Mouse (Mus musculus) hindbrain, postnatal 0 days (tissue): ENCODE measurements around the gene Gtf2ird1. TPM values are rescaled to one million over a fixed set of nuclear protein-coding genes. Genes with fewer than 3 reads are reported as not detected.

ENCODE experiments used
- ATAC-seq: fragments of 200-750 bp; cut with Nextera tagmentation; 2 replicates; pipeline ENCODE4 v1.8.0; 2017; ENCODE audit warnings: mild to moderate bottlenecking, moderate TSS enrichment, moderate library complexity
- DNase-seq: peaks from one replicate; pipeline ENCODE4 v3.0.0-alpha.2; 2015; ENCODE audit warnings: low spot score
- H3K27ac ChIP-seq: fragments of 300-500 bp; sonication (generic); 2 replicates; pipeline ENCODE4 v1.5.1; 2014; ENCODE audit warnings: mild to moderate bottlenecking
- H3K27me3 ChIP-seq: fragments of 300-500 bp; sonication (generic); 2 replicates; pipeline ENCODE4 v1.6.1; 2014; ENCODE audit warnings: low read length, mixed read lengths; ENCODE audit not compliant: insufficient read depth
- H3K36me3 ChIP-seq: fragments of 300-500 bp; sonication (generic); 2 replicates; pipeline ENCODE4 v1.6.1; 2014; ENCODE audit warnings: low read length, mixed read lengths; ENCODE audit not compliant: insufficient read depth
- H3K4me1 ChIP-seq: fragments of 300-500 bp; sonication (generic); 2 replicates; pipeline ENCODE4 v1.6.1; 2014; ENCODE audit warnings: antibody characterized with exemption, low read length, mixed read lengths; ENCODE audit not compliant: insufficient read depth
- H3K4me2 ChIP-seq: fragments of 300-500 bp; sonication (generic); 2 replicates; pipeline ENCODE4 v1.6.1; 2014; ENCODE audit warnings: low read depth, mild to moderate bottlenecking, low read length, moderate library complexity, mixed read lengths
- H3K4me3 ChIP-seq: fragments of 300-500 bp; sonication (generic); 2 replicates; pipeline ENCODE4 v1.5.1; 2014; ENCODE audit warnings: low read length
- H3K9ac ChIP-seq: fragments of 300-500 bp; sonication (generic); replicated peaks from 2 replicates; pipeline ENCODE4 v1.6.1; 2014; ENCODE audit warnings: mild to moderate bottlenecking, low read length, moderate library complexity, mixed read lengths
- H3K9me3 ChIP-seq: fragments of 300-500 bp; sonication (generic); 2 replicates; pipeline ENCODE4 v1.6.1; 2016; ENCODE audit warnings: low read length, mixed read lengths
- CTCF ChIP-seq: IDR thresholded peaks from 2 replicates; pipeline ENCODE4 v1.5.1; 2016; ENCODE audit warnings: antibody characterized with exemption, control low read depth, low read depth
- WGBS: fragments of 180-500 bp; shearing (Covaris S2); extraction: QIAGEN DNeasy Blood & Tissue Kit; methylation state at CpG from one replicate; pipeline ENCODE4 v1.1.7; 2014; 5-methylcytosine and 5-hydroxymethylcytosine counted together
- polyA plus RNA-seq: library from polyadenylated mRNA; unstranded; fragments of >200 nt; fragmentation: Nextera tagmentation; extraction: Ambion mirVana; gene quantifications from 2 replicates; pipeline ENCODE4 v1.2.1, GENCODE M21; 2015
- total RNA-seq: library from RNA; depleted of rRNA; stranded (reverse); fragments of >200 nt; gene quantifications from 2 replicates; pipeline ENCODE4 v1.2.3, GENCODE M21; 2014

The Gtf2ird1 gene
- total and polyA plus RNA-seq, 2 experiments from 2014 or later, result 46.4 to 57.7 TPM

GRCm38 (mm10) chr5:134445895-134446294, 10.6 kb downstream of the Gtf2ird1 start:
- DNase-seq (no peak), ATAC-seq (no peak; the same call in 1 of the 2 replicates)
- 48% methylated on average over 10 of the region's 10 CpGs for WGBS
- Histone ChIP-seq H3K9ac (no peak overlapping the region), H3K4me2 (no peak overlapping the region), H3K4me3 (no peak overlapping the region), H3K27ac (no peak overlapping the region), H3K9me3 (no peaks in the 10 kb centered on the region), H3K36me3 (no peaks in the 10 kb centered on the region), H3K4me1 (0 out of 2 replicates have a peak, but pooled peaks cover 3% of the 10 kb centered on the region), H3K27me3 (no peaks in the 10 kb centered on the region)
- TF ChIP-seq CTCF, result no peak

GRCm38 (mm10) chr5:134445208-134445831, 11.2 kb downstream of the Gtf2ird1 start:
- Histone ChIP-seq H3K27ac (no peak overlapping the region), H3K27me3 (no peaks in the 10 kb centered on the region), H3K4me2 (no peak overlapping the region), H3K4me3 (no peak overlapping the region), H3K9me3 (no peaks in the 10 kb centered on the region), H3K4me1 (0 out of 2 replicates have a peak, but pooled peaks cover 4% of the 10 kb centered on the region), H3K9ac (no peak overlapping the region), H3K36me3 (no peaks in the 10 kb centered on the region)
- no peak for ATAC-seq
- no peak for DNase-seq
- no peak for TF ChIP-seq CTCF
- WGBS, result 62% methylated on average over 10 of the region's 10 CpGs

- no peak overlapping the region for H3K9ac ChIP-seq
- H3K9me3 ChIP-seq, result no peaks in the 10 kb centered on the region
- no peak overlapping the region for H3K4me2 ChIP-seq
- 96% methylated on average over 7 of the region's 7 CpGs for WGBS
- no peaks in the 10 kb centered on the region for H3K36me3 ChIP-seq
- H3K27ac ChIP-seq, result no peak overlapping the region
- ATAC-seq (no peak), DNase-seq (no peak)
- 0 out of 2 replicates have a peak, but pooled peaks cover 7% of the 10 kb centered on the region for H3K4me1 ChIP-seq
- TF ChIP-seq CTCF, result no peak
- H3K4me3 ChIP-seq, result no peak overlapping the region
- H3K27me3 ChIP-seq, result no peaks in the 10 kb centered on the region
Measured at GRCm38 (mm10) chr5:134444473-134444872, 12.0 kb downstream of the Gtf2ird1 start.

GRCm38 (mm10) chr5:134442066-134442465, 14.4 kb downstream of the Gtf2ird1 start:
- H3K27me3 ChIP-seq, result no peaks in the 10 kb centered on the region
- H3K36me3 ChIP-seq, result no peaks in the 10 kb centered on the region
- H3K9me3 ChIP-seq, result no peaks in the 10 kb centered on the region
- no peak overlapping the region for H3K27ac ChIP-seq
- no peak overlapping the region for H3K4me3 ChIP-seq
- H3K4me2 ChIP-seq, result no peak overlapping the region
- ATAC-seq (no peak), DNase-seq (no peak)
- TF ChIP-seq CTCF, result no peak
- 92% methylated on average over 3 of the region's 3 CpGs for WGBS
- H3K9ac ChIP-seq, result no peak overlapping the region
- peaks cover 15% of the 10 kb centered on the region; the same call in 1 of the 2 replicates for H3K4me1 ChIP-seq

GRCm38 (mm10) chr5:134441105-134441504, 15.4 kb downstream of the Gtf2ird1 start:
- no peak for DNase-seq
- Histone ChIP-seq H3K36me3 (no peaks in the 10 kb centered on the region), H3K27ac (peak overlapping the region; percentile 7; the same call in 1 of the 2 replicates), H3K4me2 (no peak overlapping the region), H3K4me3 (no peak overlapping the region), H3K9ac (no peak overlapping the region), H3K27me3 (no peaks in the 10 kb centered on the region), H3K4me1 (peaks cover 23% of the 10 kb centered on the region), H3K9me3 (no peaks in the 10 kb centered on the region)
- no peak for TF ChIP-seq CTCF
- 39% methylated on average over 3 of the region's 3 CpGs for WGBS
- no peak for ATAC-seq

GRCm38 (mm10) chr5:134440098-134440497, 16.4 kb downstream of the Gtf2ird1 start:
- Histone ChIP-seq H3K36me3 (no peaks in the 10 kb centered on the region), H3K9ac (no peak overlapping the region), H3K4me3 (no peak overlapping the region), H3K4me2 (no peak overlapping the region), H3K4me1 (peaks cover 27% of the 10 kb centered on the region), H3K27ac (no peak overlapping the region), H3K9me3 (no peaks in the 10 kb centered on the region), H3K27me3 (no peaks in the 10 kb centered on the region)
- ATAC-seq (no peak), DNase-seq (peak; percentile 30)
- WGBS, result 53% methylated on average over 12 of the region's 12 CpGs
- TF ChIP-seq CTCF, result no peak

- H3K4me3 ChIP-seq, result no peak overlapping the region
- no peak overlapping the region for H3K4me2 ChIP-seq
- 96% methylated on average over 7 of the region's 7 CpGs for WGBS
- H3K4me1 ChIP-seq, result peaks cover 27% of the 10 kb centered on the region
- no peaks in the 10 kb centered on the region for H3K36me3 ChIP-seq
- H3K27me3 ChIP-seq, result no peaks in the 10 kb centered on the region
- no peak overlapping the region for H3K9ac ChIP-seq
- H3K27ac ChIP-seq, result no peak overlapping the region
- DNase-seq (no peak), ATAC-seq (no peak)
- no peaks in the 10 kb centered on the region for H3K9me3 ChIP-seq
- TF ChIP-seq CTCF, result no peak
Measured at GRCm38 (mm10) chr5:134439481-134439880, 17.0 kb downstream of the Gtf2ird1 start.
